Mouse (Mus musculus) testis, postnatal 14 days (tissue): Measurements from ENCODE around the gene Xxylt1.
A peak's percentile ranks its signal among the peaks of the same experiment; 100 is the strongest.

Source experiments
- DNase-seq: peaks from one replicate; pipeline ENCODE4 v3.0.0; 2021; ENCODE audit warnings: low spot score

Gene Xxylt1

GRCm38 (mm10) chr16:30988225-30988624, 93.0 kb downstream of the Xxylt1 start:
- DNase-seq, result no peak

DNA sequence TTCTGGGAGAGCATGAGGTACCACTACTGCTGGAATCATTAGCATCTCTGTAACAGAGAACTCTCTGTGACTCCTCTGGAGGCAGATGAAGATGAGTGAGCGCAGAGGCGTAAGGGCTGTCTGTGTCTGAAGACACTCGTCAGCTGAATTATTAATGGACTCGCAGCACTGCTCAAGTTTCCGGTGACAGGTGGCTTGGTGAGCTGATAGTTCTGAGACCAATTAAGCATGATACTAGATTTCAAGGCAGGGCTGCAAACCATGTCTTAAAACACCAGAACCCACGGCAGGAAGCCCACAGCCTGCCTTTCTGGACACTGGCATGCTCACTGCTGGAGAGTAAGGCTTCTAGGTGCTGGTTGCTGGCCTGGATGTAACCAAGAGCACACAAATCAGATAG, 93.5 kb downstream of the Xxylt1 start:
- no peak for DNase-seq

- DNase-seq, result no peak
Observed at GRCm38 (mm10) chr16:30984826-30985545, 96.2 kb downstream of the Xxylt1 start.

DNA sequence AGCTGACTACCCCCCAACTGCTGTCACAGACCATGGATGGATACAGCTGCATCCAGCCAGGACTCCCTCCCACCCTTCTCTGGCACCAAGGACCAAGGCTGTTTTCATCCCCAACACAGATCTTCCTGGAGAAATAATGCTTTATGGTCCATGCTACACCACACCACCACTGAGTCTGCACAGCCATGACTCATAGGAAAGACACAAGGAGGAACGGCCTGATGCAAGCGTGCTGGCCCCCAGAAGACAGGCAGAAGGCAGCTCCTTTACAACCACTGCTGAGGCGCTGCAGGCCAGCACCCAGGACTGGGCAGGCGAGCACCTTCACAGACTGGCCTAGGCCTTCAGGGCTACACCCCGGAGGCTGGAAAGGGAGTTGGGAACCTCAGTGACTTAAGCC, 97.1 kb downstream of the Xxylt1 start:
- no peak for DNase-seq

- DNase-seq, result no peak
Observed at GRCm38 (mm10) chr16:30983699-30984098, 97.5 kb downstream of the Xxylt1 start.

- no peak for DNase-seq
Observed at GRCm38 (mm10) chr16:30983281-30983680, 98.0 kb downstream of the Xxylt1 start.

DNA sequence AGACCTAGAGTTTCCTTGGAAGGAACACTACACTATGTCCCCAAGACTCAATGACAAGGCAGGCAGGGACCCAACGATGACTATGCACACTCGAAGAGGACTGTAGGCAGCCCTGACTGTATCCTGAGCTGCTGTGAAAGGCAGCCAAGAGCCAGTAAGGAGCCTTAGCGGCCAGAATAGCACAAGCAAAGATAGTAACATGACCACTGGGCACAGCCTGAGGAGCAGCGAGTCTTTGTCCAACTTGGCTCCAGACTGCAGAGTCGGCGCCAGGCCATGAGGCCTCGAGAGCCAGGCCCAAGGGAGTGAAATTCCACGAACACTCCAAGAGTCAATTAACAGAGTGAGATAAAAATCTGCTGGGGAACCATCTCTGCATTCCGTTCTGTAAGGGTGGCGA, 99.9 kb downstream of the Xxylt1 start:
- DNase-seq, result no peak

- no peak for DNase-seq
Observed at GRCm38 (mm10) chr16:30979905-30980304, 101.3 kb downstream of the Xxylt1 start.

- no peak for DNase-seq
Observed at GRCm38 (mm10) chr16:30977728-30978127, 103.5 kb downstream of the Xxylt1 start.

DNA sequence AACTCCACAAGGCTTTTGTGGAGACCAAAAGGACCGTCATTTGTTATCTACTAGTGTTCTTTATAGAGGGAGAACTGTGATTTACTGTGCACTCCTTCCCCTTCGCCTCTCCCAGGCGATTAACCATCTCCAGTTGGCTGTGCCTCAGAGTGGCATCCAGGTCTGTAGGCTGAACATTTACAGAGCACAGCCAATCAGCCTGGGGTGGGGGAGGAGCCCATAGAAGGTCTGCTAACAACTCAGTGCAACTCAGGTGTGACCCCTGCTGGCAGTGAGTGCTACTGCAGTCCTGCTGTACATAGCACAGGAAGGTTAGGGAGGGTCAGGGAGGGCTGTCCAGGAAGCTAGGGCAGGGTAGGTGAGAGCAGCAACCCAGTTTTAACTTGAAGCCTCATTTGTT, 104.0 kb downstream of the Xxylt1 start:
- peak; percentile 81 for DNase-seq

DNA sequence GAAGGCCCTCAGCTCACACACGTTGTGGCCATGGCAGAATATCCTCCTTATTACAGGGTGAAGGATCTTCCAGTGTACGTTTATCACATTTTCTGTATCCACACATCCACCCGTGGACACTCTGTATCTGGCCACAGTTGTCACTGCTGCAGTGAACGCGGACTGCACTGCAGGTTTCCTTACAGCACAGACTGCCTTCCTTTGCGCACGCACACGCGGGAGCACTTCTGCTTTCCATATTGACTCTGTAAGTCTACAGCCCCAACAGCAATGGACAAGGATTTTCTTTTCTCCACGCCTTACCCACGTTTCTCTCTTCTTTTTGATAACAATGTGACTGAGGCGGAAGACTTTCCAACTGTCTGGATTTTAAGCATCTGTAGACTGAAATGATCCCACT, 106.7 kb downstream of the Xxylt1 start:
- DNase-seq, result no peak

DNA sequence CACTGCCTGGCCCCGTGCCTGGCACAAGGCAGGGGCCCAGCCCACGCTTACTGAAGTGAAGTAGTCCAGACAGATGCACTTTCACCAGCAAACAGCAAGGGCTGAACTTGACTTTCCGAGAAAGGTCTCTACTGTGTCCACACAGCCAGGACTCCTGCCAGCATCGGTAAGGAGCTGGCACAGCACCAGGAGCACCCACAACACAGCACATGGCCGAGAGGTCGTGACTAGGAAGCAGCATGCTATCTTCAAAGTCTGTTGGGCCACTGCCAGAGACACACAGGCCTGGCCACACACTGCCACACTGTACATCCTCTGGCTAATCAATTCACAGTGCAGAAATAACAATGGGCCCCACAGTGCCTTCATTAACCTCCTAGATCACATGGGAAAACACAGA, 107.8 kb downstream of the Xxylt1 start:
- DNase-seq, result no peak

- no peak for DNase-seq
Observed at GRCm38 (mm10) chr16:30971950-30972541, 109.2 kb downstream of the Xxylt1 start.

- DNase-seq, result no peak
Observed at GRCm38 (mm10) chr16:30969266-30970064, 111.8 kb downstream of the Xxylt1 start.

DNA sequence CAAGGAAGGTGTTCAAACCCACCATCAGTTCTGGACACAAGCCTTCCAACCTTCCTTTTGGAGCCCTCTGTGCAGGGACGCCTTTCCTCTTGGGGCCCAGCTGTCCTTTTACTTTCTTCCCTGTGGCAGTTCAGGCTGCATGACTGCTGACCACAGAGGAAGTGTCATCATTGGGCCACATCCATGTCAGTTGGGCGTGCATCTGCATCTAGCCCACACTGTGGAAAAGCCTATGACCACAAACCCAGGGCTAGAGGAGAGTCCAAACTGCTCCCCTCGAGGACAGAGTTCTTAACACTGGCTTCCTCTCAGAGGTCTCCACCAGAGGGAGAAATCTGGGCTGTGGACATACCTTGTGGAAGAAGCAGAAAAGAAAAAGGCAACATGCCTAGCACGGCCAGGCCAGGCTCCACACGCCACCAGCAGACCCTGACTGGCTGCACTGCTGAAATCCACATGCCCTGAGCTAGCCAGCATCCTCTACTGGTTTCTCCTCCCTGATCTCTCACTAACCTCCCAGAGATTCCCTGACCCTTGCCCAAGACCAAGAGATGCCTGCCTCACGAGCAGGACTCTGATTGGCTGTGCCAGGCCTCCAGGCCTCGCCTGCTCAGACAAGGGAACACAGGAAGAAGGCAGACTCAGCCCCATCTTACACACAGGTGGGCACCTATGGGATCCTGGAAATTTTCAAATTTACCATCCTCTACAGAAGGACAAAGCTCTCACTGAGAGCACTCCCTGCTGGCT, 112.7 kb downstream of the Xxylt1 start:
- no peak for DNase-seq

- no peak for DNase-seq
Observed at GRCm38 (mm10) chr16:30966684-30967083, 114.5 kb downstream of the Xxylt1 start.

DNA sequence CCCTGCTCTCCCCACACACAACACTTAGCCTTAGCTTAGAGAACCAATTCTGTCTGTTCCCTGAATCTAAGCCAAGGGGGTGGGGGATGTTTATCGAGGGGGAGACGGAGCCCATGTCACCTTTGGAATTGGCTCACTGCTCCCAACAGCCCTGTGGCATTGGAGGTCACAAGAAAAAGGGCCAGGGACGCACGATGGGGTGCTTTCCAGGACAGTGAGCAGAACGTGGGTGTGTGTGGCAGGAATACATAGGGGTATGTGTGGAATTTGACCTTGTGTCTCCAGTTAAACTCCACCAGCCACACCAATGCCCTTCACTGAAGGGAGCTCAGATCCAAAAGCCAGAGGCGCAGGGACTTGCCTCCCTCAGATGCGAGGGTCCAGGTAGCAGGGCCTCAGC, 116.3 kb downstream of the Xxylt1 start:
- DNase-seq, result no peak

- DNase-seq, result no peak
Observed at GRCm38 (mm10) chr16:30964411-30964810, 116.8 kb downstream of the Xxylt1 start.

DNA sequence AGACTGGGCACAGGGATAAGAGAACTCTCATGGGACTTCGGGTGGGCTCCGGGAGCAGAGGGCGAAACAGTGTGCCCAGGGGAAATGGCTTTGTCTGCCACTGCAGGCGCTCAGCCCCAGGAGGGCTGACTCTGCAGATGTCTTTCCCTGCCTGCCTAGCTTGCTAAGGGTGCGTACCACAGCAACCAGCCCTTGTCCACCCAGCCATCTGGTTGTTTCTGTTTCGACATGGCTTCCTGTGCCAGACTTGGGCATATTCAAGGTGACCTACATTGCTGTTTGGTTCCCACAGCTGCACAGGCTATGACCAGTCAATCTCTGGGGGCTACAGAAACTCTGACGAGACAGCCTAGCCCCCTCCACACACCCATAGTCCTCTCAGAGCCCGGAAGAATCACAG, 118.7 kb downstream of the Xxylt1 start:
- DNase-seq, result no peak

- DNase-seq, result no peak
Observed at GRCm38 (mm10) chr16:30961176-30961575, 120.1 kb downstream of the Xxylt1 start.

- DNase-seq, result no peak
Observed at GRCm38 (mm10) chr16:30960266-30960665, 121.0 kb downstream of the Xxylt1 start.

DNA sequence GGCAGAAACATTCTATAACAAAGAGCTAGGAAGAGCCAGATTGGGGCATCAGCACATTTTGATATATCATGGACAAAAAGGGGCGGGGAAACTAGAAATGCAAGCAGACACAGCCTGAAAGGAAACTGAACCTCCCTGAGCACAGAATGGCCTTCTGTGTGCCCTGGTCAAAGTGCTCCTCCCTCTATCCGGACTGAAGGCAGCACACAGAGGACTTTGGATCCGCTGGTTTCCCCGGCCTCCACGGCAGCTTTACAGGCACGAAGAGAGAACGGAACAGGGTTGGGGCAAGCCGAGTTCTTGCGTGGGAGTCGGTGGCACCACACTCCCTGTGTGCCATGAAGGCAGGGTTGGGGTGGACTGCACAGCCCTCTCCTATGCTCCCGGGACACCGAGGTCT, 121.5 kb downstream of the Xxylt1 start:
- DNase-seq, result no peak
